Mouse (Mus musculus): Measurements from ENCODE around the gene Lcn9. TPM values are rescaled to one million over a fixed set of nuclear protein-coding genes. Genes with fewer than 3 reads are reported as not detected.
"Not testable (repeated sequence)": the region's sequence is repeated elsewhere in the genome, so short reads cannot be mapped to it uniquely, and the experiment has no call there.

Gene Lcn9
- total RNA-seq (2021) = not detected

- DNase-seq = no peak
Measured at GRCm38 (mm10) chr2:25822806-25823205, at the start of gene Lcn9. Gene Lcn9, plus strand, starts transcription at chr2:25823153.

GRCm38 (mm10) chr2:25773507-25773906 is 49.4 kb upstream of the Lcn9 start:
- DNase-seq = no peak

- DNase-seq = no peak
Measured at GRCm38 (mm10) chr2:25774640-25775039, 48.3 kb upstream of the Lcn9 start.

- no peak for DNase-seq
Measured at GRCm38 (mm10) chr2:25775991-25776390, 47.0 kb upstream of the Lcn9 start.

- DNase-seq = no peak
Measured at GRCm38 (mm10) chr2:25776717-25777116, 46.2 kb upstream of the Lcn9 start, which contains the start of gene Lcn11. Gene Lcn11, plus strand, starts transcription at chr2:25777017.

GRCm38 (mm10) chr2:25779076-25779475 is 43.9 kb upstream of the Lcn9 start:
- no peak for DNase-seq

- no peak for DNase-seq
Measured at GRCm38 (mm10) chr2:25780921-25781320, 42.0 kb upstream of the Lcn9 start.

GRCm38 (mm10) chr2:25781957-25782356 is 41.0 kb upstream of the Lcn9 start, which contains the start of gene Gm13539:
Gene Gm13539, plus strand, starts transcription at chr2:25782257.
- DNase-seq = no peak

- DNase-seq = no peak
Measured at GRCm38 (mm10) chr2:25785573-25786322, 37.2 kb upstream of the Lcn9 start.

GRCm38 (mm10) chr2:25789092-25789491 is 33.9 kb upstream of the Lcn9 start:
- DNase-seq = no peak

- no peak for DNase-seq
Measured at GRCm38 (mm10) chr2:25797635-25798034, 25.3 kb upstream of the Lcn9 start.

GRCm38 (mm10) chr2:25798065-25798464 is 24.9 kb upstream of the Lcn9 start:
- DNase-seq = no peak

GRCm38 (mm10) chr2:25811711-25812110 is 11.2 kb upstream of the Lcn9 start:
- no peak for DNase-seq

- DNase-seq = no peak
Measured at GRCm38 (mm10) chr2:25813364-25813763, 9.6 kb upstream of the Lcn9 start.

- not testable (repeated sequence) for DNase-seq
Measured at GRCm38 (mm10) chr2:25815748-25816147, 7.2 kb upstream of the Lcn9 start, which contains the start of gene Glt6d1. Gene Glt6d1, minus strand, starts transcription at chr2:25815848.

GRCm38 (mm10) chr2:25824751-25825150 is 1.8 kb downstream of the Lcn9 start:
- DNase-seq = no peak

GRCm38 (mm10) chr2:25828344-25828947 is 5.5 kb downstream of the Lcn9 start:
- DNase-seq = no peak

GRCm38 (mm10) chr2:25830786-25831185 is 7.8 kb downstream of the Lcn9 start:
- DNase-seq = no peak

GRCm38 (mm10) chr2:25836291-25836690 is 13.3 kb downstream of the Lcn9 start:
- peak; percentile 60 to 75 for DNase-seq

GRCm38 (mm10) chr2:25842161-25842560 is 19.2 kb downstream of the Lcn9 start:
- DNase-seq = no peak

GRCm38 (mm10) chr2:25842758-25843157 is 19.8 kb downstream of the Lcn9 start:
- DNase-seq = peak in 1 of 2 experiments; percentile 35

- no peak for DNase-seq
Measured at GRCm38 (mm10) chr2:25844097-25844496, 21.1 kb downstream of the Lcn9 start.

- no peak for DNase-seq
Measured at GRCm38 (mm10) chr2:25846516-25846915, 23.6 kb downstream of the Lcn9 start.

- no peak for DNase-seq
Measured at GRCm38 (mm10) chr2:25847226-25847625, 24.3 kb downstream of the Lcn9 start, which contains the start of gene Sohlh1. Gene Sohlh1, minus strand, starts transcription at chr2:25847248.
